Mouse (Mus musculus): ENCODE results near the gene Cdk9.

GRCm38 (mm10) chr2:32720681-32721229 lies 7.9 kb upstream of the Cdk9 start, which contains the start of gene Sh2d3c:
- TF ChIP-seq CTCF (IDR thresholded peaks at IDR 0.05; ENCODE audit: low read depth, low read length) (no peak), GATA1 (IDR thresholded peaks at IDR 0.05; ENCODE audit: borderline replicate concordance, low read length) (no peak), TAL1 (conservative IDR thresholded peaks at IDR 0.05; ENCODE audit: low read depth, low read length) (no peak), POLR2AphosphoS5 (IDR thresholded peaks at IDR 0.05; ENCODE audit: insufficient replicate concordance, low read depth, low read length) (no peak)

Data from G1E (cell line).